Mouse (Mus musculus): ENCODE data around the gene Kif7. TPM values are rescaled to one million over a fixed set of nuclear protein-coding genes. Genes with fewer than 3 reads are reported as not detected.

The Kif7 gene
- polyA plus RNA-seq, 1 experiment = 4.3 TPM

DNA sequence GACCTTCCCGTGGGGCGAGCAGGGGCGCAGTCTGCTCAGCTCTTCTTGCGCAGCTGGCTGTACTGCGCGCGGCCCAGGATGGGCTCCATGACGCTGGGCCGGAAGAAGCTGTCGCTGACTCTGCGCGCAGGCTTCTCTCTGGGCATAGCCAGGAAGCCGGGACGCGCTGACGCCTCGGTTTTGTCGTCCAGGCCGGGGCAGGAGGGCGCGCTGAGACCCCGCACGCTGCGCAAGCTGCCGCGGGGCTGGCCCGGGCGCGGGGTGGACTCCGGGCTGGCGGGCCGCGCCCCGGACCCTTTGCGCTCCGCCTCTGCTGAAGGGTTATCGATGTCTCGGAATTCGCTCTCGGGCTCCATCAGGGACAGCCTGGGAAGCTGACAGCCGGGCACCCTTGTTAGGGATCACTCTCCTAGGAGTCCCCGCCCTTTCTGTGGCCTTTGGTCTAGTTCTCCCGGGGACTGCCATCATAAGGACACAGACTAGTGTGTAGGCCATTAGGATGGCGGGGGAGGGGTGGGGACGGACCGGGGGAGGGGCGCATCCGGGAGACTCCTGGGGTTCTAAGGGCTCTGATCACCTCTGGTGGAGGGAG lies 6.0 kb upstream of the Kif7 start:
- DNase-seq (ENCODE audit: low spot score) = peak; percentile 35

DNA sequence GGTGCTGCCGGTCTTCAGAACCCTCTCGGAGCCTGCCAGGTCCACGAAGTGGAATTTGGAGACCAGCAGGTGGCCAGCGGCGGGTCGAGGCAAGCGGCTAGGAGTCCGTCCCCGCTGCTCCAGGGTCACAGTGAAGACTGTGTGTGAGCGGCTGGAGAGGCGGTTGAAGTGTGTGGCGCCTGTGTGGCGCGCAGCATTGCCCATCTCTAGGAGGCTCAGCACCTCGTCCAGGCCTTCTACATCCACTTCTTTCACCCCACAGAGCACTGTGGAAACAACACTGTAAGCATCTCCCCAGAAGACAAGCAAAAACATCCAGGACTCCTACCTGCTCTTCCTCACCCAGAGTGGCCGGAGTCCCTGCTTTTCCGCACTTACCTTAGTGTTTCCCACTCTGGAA lies 4.7 kb downstream of the Kif7 start:
- no peak for DNase-seq (ENCODE audit: low spot score)

GRCm38 (mm10) chr7:79710130-79710607 lies 5.4 kb downstream of the Kif7 start:
- no peak for DNase-seq (ENCODE audit: low spot score)

GRCm38 (mm10) chr7:79705210-79705609 lies 10.3 kb downstream of the Kif7 start:
- no peak for DNase-seq (ENCODE audit: low spot score)

- no peak for DNase-seq (ENCODE audit: low spot score)
Observed at GRCm38 (mm10) chr7:79702755-79703154, 12.8 kb downstream of the Kif7 start.

- no peak for DNase-seq (ENCODE audit: low spot score)
Observed at GRCm38 (mm10) chr7:79696495-79696894, 19.0 kb downstream of the Kif7 start.

DNA sequence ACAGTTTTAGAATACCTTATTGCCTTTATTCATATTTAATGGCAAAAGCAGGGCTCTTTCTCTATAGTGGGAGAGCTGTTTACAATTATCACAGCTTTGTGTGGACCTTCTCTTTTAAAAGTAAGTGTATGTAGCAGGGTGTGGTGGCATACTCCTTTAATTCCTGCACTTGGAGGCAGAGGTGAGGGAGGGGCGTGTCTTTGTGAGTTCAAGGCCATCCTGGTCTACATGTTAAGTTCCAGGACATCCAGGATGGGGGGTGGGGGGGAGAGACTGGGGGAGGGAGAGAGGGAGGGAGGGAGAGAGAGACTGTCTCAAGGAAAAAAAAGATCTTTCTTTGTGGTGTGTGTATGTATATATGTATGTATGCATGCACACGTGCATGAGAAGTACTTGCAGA lies 35.3 kb downstream of the Kif7 start:
- DNase-seq (ENCODE audit: low spot score) = no peak

DNA sequence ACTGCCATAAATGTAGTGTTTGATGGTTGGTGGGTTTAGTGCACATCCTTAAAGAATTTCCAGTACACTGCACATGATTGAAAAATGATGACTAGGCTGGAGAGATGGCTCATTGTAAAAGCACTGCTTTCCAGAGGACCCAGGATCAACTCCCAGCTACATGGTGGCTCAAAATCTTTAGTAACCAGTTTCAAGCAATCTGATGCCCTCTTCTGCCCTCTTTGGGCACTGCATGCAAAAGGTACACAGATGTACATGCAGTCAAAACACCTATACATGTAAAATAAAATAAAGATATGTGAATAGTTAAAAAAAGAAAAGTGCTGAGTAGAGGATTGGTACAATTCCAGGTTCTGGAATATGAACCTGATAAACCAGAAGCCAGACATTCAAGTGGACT lies 36.3 kb downstream of the Kif7 start:
- no peak for DNase-seq (ENCODE audit: low spot score)

GRCm38 (mm10) chr7:79670900-79671604 lies 44.5 kb downstream of the Kif7 start:
- no peak for DNase-seq (ENCODE audit: low spot score)

- no peak for DNase-seq (ENCODE audit: low spot score)
Observed at GRCm38 (mm10) chr7:79666690-79667089, 48.8 kb downstream of the Kif7 start.

DNA sequence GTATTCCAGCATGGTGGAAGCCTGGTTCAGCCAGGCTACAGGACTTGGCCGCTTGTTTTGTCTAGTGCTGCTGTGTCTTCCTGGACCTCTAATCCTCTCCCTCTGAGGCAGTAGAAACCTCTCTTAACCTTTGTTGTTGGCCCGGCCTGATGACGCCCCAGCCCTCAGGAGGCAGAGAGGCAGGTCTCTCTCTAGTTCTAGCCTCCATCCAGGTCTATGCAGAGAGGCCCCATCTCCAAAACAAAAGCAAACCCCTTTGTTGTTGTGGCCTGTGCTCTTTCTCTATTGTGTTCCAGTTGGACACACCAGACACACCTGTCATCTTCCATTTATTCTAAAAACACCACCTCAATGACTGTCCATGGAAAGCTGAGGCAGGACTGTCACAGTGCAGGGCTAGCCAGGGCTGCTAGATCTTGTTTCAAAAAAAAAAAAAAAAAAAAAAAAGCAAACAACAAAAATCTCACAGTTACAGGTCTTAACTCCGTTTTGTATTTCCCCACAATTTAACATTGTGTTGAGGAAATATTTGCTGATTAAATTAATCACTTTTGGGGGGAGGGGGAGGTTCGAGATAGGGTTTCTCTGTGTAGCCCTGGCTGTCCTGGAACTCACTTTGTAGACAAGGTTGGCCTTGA lies 54.1 kb downstream of the Kif7 start:
- no peak for DNase-seq (ENCODE audit: low spot score)

DNA sequence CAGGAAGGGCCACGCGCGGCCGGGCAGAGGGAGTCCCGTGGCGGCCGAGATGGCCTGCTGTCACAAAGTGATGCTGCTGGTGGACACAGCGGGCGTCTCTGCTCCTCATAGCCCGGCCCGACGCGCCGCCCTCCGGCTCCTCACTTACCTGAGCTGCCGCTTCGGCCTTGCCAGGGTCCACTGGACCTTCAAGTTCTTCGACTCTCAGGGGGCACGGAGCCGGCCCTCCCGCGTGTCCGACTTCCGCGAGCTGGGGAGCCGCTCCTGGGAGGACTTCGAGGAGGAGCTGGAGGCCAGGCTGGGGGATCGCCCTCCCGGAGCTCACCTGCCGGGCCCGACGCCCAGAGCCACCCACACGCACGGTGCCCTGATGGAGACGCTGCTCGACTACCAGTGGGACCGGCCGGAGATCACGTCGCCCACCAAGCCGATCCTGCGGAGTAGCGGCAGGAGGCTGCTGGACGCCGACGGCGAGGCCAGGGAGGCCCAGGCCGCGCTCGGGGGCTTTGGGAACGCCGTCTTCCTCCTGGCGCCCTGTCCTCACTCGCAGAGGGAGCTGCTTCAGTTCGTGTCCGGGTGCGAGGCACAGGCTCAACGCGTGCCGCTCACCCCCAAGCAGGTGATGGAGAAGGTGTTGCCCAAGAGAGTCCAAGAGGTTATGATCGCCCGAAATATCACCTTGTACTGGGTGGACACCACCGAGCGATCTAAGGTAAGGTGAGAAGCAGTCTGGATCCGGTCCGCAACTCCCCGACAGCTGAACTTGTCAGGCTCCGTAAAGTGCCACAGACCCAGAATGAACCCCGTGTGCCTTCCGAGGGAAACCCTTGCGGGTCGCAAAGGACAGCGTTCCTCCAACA lies 55.0 kb downstream of the Kif7 start:
- DNase-seq (ENCODE audit: low spot score) = no peak

DNA sequence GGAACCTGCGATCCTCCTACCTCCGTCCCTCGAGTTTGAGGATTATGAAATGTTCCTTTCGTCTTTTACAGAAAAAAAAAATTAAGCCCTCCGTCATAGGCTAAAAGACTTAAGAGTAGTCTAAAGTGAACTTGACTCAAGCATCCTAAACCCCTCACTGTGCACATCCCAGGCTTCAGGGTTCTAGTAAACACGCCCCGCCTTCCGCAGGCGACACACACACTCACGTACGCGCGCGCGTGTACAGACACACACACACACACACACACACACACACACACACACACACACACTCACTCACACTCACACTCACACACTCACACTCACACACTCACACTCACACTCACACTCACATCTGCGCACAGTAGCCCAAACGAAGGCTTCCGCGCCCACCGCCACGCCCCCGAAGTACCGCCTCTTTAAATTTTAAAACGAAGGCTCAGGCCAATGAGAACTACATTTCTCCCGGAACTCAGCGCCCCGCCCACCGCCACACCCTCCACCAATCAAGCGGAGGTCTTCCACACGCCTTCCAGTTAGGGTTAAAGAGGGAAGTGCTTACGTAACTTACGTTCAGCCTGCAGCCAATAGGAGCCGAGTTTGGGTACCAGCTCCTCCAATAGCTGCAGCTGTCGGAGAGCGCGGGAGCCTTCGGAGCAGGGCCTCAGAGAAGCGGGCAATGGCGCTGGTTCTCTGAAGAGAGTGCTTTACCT lies 55.8 kb downstream of the Kif7 start, which contains the start of gene Ticrr:
TSS of gene Ticrr (plus strand) at position 619 of the 713 bp plus-strand sequence.
- peak; percentile 70 for DNase-seq (ENCODE audit: low spot score)

DNA sequence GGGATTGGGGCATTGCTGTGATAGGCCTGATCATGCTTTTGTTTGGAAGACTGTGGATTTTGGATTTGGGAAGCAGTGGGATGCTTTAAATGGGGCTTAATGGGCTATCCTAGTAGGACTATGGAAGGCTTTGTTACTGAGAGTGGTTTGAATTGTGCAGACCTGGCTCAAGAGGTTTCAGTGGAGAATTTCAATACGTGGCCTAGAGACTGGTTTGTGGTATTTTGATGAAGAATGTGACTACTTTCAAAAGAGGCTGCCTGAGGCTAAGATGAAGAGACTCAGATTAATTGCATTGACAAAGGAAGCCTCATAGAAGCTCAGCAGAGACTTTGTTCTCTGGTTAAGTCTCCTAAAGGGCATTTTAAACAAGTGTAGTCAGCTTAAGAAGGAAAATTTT lies 60.9 kb downstream of the Kif7 start:
- DNase-seq (ENCODE audit: low spot score) = no peak

DNA sequence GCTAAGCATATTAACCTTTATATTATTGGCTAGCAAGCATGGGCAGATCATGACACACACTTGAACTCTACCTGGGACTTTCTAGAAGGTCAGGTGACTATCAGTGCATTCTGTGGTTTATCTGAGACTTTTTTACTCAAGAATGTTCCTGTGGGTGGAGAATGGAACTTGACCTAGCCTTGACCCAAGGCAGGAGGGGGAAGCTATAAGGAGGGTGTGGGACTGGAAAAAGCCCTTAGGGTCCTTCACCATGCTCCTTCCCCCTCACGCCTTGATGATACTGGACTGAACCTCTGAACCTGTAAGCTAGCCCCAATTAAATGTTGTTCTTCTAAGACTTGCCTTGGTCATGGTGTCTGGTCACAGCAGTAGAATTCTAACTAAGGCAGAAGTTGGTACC lies 61.3 kb downstream of the Kif7 start:
- DNase-seq (ENCODE audit: low spot score) = no peak

DNA sequence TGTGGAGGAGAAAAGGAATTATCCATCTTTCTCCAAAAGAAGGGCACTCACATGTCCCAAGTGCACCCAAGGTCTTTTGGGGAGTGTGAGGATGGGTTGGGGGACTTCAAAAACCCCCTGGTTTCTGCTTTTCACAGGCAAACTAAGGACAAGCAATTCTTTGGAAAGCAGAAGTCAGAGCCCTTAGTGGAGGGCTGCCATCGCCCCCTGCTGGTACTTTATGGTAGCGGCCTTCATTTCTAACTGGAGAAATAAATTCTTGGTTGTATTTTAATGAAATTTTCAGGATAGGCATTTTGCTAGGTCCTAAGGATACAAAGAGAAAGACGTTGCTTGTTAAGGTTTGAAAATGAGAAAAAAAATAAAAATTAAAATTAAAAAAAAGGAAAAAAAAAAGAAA lies 66.5 kb downstream of the Kif7 start:
- no peak for DNase-seq (ENCODE audit: low spot score)

Other genes starting within 250 kb of the Kif7 start
- 50.9 and 56.0 TPM in 2 replicates for gene Polg, start 249.4 kb downstream of the Kif7 start, polyA plus RNA-seq (2012; rRNA removed)
- not detected in 2 replicates for gene Rhcg, start 98.1 kb downstream of the Kif7 start, polyA plus RNA-seq (2012; rRNA removed)
- gene Ticrr, start 55.5 kb downstream of the Kif7 start, polyA plus RNA-seq (2012; rRNA removed) = 0.10 TPM in 2 replicates
- 18.0 and 30.2 TPM in 2 replicates for gene Plin1, start 17.2 kb upstream of the Kif7 start, polyA plus RNA-seq (2012; rRNA removed)
- 7.1 and 7.9 TPM in 2 replicates for gene Pex11a, start 27.4 kb upstream of the Kif7 start, polyA plus RNA-seq (2012; rRNA removed)
- 0.15 and 0.29 TPM in 2 replicates for gene Wdr93, start 27.4 kb upstream of the Kif7 start, polyA plus RNA-seq (2012; rRNA removed)
- 0.08 TPM in 1 of 2 replicates, not detected in the other for gene Mesp1, start 78.1 kb upstream of the Kif7 start, polyA plus RNA-seq (2012; rRNA removed)
- gene Mesp2, start 95.0 kb upstream of the Kif7 start, polyA plus RNA-seq (2012; rRNA removed) = 0.03 and 0.10 TPM in 2 replicates
- 32.3 and 34.2 TPM in 2 replicates for gene Anpep, start 145.3 kb upstream of the Kif7 start, polyA plus RNA-seq (2012; rRNA removed)
- gene Ap3s2, start 204.9 kb upstream of the Kif7 start, polyA plus RNA-seq (2012; rRNA removed) = 13.9 and 16.0 TPM in 2 replicates
- 21.4 and 21.9 TPM in 2 replicates for gene Arpin, start 219.6 kb upstream of the Kif7 start, polyA plus RNA-seq (2012; rRNA removed)